Mouse (Mus musculus) kidney, adult 8-10 months (tissue): ENCODE measurements at regions not wholly inside any gene's neighbourhood (a gene's known extent, or its start where the extent isn't known, plus 50 kb on each side); places are given as distances from the start of the nearest gene placed in this dataset.
A peak's percentile ranks its signal among the peaks of the same experiment; 100 is the strongest.

ENCODE experiments used
- DNase-seq, 2 experiments: peaks; one replicate each; pipeline ENCODE4 v3.0.0; 2022

DNA sequence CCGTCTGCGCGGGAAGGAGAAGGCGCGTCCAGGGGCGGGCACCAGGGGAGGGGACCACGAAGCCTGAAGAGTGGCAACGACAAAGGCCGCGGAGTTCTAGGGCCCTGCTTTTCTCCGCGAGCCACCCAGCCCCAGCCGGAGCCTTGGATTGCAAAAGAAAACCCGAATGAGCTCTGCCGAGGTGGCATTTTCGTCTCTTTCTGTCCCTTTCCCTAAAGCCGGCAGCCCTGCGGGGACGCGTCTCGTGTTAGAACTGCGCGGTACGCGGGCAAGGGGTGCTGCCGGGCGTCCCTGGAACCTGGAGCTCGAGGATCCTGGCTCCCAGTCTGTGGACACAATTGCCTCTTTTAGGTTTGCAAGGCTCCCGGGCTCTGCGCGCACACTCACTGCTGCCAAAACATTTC lies 154.5 kb downstream of the Insig2 start:
- no peak for DNase-seq

DNA sequence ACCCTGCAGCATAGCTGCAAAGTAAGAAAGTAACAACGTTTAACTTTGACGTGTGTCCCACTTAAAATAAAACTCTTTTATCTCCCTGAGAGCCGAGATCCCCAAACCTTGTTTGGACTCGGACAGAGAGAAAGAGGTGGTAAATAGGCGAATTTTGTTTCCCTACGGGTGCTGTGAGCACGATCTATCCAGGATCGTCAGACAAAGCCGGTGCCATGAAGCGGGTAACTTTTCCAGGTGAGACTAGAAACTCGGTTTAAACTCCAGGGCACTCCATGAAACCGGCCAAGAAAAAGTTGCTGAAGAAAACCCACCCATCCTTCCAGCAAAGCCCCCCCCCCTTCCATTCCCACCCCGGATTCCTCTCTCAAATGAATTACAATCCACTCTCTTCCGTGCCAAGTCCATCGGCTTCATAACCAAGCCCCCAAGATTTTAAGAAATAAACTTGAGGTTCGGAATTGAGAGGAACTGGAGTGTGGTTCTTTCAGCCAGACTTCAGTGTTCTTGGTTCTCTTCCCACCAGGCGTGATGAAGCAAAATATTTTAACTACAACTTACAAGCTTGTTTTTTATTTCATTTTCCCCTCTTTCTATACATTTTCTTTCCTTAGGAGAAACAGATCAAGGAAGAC lies 153.7 kb downstream of the Insig2 start:
- no peak for DNase-seq

DNA sequence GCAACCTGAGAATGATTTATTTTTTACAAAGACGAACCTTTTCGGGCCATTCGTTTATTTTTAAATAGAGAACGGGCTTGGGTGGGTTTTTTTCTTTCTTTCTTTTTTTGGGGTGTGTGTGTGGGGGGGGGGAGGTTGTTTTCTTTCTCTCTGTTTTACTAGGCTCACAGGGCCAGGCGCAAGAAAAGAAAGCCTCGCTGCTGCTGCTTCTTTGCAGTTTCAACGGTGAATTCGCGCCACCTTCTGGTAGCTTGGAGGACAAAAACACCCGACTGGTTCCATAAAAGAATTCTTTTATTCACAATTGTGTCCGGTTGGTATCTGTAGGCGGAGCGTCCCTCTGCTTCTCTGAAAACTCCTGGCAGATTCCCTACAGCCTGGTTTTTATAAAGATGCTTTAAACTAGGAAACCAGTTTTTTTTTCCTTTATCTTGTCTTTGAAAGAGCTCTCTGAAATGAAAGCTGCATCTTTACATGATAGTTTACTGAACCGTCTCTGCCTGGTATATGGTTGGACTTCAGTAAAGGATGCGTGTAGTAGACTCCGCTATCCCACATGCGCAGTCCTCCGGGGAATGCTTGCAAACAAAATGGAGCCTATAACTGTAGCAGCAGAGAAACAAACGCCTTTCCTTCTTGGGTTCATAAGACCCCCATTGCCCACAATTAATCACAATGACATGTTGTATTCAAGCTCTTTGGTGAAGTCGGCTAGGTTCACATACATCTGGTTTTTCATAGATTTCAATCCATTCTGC lies 151.9 kb downstream of the Insig2 start:
- DNase-seq = peak; percentile 51 to 79

DNA sequence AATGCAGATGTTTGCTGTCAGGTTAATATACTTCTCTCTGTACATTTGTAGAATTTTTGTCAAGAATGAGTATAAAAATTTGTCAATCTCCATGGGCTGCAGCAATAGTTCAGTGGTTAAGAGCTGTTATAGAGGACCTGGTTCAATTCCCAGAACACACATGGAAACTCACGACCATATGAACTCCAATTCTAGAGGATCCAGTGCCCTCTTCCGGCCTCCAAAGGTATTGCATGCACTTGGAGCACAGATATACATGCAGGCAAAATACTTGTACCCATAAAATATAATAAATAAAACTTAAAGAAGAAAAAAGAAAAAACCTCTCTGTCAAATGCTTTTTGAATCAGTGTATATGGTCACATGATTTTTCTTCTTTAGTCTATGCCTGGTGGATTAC lies 143.5 kb downstream of the Insig2 start:
- DNase-seq = no peak

DNA sequence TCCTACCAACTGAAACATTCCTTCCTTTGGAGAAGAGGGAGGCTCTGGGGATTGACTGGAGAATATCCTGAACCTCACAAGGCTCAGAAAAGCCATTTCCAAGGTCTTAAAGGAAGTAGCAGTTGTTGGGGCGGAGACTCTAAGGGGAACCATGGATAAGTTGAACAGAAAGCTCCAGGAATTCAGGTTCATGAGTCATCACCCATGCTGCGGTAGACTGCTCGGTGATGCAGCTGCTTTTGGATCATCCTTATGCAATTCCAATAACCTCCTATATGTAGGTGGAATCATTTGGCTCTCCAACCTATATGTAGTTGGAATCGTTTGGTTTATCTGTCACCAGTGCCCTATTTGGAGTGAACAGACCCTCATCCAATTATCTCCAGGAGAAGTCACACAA lies 137.6 kb downstream of the Insig2 start:
- DNase-seq = no peak

DNA sequence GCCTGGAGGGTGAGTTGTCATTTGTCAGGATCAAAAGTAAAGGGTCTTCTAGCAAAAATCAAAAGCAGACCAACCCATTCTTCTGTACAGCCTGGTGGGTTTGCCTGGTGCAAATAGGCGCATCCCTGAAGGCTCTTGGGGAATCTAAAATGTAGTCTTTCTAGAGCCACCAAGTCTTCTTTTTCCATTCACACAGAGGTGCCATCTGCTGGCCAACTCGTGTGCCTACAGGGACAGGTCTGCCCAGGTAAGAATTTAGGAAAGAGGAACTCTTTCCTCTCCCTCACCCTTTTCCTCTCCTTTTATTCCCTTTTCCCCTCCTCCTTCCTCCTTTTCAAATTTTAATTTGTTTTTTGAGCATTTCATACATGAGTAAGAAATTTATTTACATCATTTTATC lies 116.5 kb downstream of the Insig2 start:
- DNase-seq = peak in 1 of 2 experiments; percentile 6

DNA sequence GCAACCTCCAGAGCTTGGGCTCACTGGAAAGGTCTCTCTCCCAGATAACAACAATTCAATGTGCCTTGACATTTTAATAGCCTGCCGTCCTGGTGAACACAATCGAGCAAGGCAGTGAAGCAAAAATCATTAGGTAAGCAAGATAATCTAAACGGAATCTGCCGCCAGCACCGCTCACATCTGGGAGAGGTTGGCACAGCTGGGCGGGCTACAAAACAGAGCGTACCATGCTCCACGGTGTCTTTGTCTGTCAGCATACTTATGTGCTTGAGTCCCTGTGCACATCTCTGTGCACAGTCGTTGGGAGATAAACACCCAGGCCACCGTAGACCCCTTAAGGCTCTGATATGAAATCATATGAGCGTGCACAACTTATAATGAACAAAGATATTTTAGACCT lies 108.1 kb downstream of the Insig2 start:
- no peak for DNase-seq

DNA sequence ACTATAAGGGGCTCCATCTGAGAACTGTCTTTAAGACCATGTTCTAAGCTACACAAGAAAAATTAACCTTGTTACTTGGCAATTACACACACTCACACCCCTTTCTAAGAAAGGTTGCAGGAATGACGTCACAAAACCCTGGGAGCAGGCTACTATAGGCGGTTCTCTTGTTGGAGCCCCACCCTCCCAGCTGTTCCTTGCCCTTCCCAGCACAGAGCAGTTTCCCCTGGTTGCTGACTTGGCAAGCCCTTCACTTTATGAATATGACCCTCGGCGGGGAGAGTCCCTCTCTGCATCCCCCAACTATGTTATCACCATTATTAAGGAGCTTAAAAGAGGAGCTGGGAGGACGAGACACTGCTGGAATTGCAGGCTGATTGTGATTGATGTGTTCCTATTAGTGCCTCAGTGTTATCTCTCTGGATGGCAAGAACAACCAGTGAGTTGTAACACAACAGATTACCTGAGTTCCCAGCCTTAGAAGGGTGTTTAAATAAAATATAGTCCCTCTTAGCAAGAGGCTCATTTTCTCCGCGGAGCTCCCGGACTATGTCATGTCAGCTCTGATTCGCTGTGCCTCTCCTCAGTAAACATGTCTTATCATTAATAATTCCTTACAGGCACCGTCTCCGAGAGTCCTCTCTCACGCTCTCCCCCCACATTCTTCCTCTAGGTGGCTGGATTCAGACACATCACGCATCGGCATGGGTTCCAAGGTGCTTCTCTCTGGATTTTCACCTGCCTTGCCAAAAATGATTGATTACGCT lies 105.7 kb downstream of the Insig2 start:
- no peak for DNase-seq

DNA sequence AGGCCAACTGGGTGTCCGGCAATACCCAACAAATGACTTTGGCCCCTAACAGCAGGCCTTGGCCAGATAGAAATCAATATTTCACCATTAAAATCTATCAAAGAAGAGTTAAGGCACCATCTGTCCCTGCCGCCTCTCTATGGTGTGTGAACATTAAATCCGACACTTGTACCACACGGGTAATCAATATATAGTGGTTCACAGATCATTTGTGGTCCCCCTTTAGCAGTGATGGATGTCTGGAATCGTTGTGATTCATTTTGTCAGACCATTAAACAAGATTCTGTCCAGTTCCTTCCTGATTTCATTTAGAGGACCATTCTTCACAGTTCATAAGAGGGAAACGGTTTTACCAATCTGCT lies 105.2 kb downstream of the Insig2 start:
- no peak for DNase-seq

DNA sequence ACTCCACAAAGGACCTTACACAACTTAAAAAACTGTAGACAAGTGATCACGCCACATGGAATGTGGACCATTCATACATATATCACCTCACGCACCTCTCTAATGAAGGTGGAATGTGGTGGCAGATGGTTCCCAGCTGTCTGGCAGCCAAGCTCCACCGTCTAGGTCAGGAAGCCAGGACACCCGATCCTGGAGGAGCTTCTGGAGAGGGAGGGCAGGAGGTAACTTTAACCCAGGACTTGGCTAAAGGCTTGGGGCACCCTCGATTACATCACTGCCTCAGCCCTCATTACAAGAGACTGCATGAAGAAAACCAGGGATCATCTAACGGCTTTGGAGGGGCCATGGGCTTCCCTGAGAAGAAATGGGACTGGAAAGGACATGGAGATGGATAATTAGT lies 88.8 kb downstream of the Insig2 start:
- DNase-seq = no peak

DNA sequence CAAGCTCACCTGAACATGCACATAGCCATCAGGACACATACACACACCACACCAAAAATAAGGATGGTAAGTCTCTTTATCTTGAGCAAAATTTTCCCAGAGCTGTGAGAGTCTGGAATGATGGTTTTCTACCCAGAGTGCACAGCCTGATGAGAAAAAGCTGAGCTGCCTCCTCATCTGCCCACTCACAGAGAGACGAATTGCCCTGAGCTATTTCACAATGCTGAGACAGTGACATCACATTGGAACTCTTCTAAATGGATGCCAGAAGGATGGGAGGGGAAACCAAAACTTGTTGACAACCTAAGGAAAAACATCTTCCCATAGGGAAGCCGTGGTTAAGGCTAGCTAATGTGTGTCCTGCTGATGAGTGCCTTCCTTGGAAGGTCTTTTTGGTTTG lies 84.8 kb downstream of the Insig2 start:
- no peak for DNase-seq

DNA sequence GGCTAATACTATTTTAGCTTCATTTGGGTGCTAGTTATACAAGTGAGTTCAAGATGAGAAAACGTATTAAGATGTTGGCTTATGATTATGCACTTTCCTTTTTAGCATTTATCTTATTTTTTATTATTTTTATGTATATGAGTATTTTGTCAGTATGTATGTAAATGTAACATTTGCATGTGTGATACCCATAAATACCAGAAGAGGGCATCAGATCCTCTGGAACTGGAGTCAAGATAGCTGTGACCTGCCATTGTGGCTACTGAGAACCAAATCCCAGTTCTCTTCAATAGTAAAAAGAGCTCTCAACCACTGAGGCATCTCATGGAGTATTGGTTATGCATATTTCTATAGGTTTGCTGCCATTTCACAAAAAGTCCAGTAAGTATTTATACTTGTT lies 83.3 kb downstream of the Insig2 start:
- DNase-seq = no peak

DNA sequence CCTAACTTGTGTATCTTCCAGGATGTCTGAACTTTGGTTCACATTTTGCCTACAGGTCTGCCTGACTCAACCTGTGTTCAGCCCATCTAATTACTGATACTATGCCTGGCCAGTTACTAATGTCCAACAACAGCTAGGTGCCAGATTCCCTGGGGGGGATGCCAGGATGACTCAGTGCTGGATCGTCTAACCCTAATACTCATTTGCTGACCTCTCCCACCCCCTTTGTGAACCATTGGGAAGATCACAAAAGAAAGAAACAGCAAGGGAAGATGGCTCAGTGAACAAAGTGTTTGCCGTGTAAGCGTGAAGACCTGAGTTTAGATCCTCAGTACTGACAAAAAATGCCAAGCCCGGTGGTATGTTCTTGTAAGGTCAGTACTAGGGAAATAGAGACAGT lies 81.7 kb downstream of the Insig2 start:
- no peak for DNase-seq

DNA sequence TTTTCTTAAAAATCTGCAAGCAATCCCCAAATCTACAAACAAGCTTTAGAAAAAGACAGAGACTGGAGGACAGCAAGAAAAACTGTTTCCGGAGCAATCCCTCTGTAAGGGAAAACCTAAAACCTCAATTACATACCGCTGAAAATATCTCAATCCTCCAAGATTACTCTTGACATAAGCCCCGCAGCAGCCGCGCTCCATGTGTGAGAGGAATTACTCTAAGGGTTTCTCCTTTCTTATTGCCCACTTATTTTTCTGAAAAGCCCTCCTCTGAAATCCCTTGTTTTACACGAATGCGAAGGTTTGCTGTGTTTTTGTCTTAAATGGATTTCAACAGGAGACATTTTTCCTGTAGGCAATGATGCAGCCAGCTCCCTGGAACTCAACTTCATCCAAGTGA lies 80.3 kb downstream of the Insig2 start:
- no peak for DNase-seq

DNA sequence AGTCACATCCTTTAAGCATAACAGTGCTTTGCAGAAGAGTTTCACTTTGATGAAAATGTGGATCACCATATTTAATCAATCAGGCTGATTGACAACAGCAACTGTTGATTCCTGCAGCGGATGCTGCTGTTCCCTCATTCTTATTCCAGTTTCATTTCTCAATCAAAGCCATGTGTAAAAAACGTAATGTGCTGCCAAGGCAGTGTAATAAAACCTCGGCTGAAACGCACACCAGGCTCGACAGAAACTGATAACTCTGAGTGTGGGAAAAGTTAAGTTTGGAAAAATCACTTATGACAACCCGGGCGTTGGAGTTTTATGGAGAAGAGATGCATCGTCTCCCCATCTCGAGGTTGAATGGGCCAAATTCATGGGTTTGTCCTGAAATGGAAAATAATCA lies 78.2 kb downstream of the Insig2 start:
- DNase-seq = no peak
